Mouse (Mus musculus): ENCODE data around the gene Parp12. TPM values are rescaled to one million over a fixed set of nuclear protein-coding genes. Genes with fewer than 3 reads are reported as not detected.

The Parp12 gene
- polyA plus RNA-seq, 1 experiment: 10.7 TPM

- peak; percentile 35 for TF ChIP-seq CTCF (IDR thresholded peaks at IDR 0.05; ENCODE audit: low read depth, low read length)
- no peak for TF ChIP-seq EP300 (IDR thresholded peaks at IDR 0.05; ENCODE audit: insufficient read depth, low read depth, low read length)
These were observed 11.3 kb downstream of the Parp12 start for GRCm38 (mm10) chr6:39106812-39107211.

GRCm38 (mm10) chr6:39104631-39105030 lies 13.5 kb downstream of the Parp12 start:
- Histone ChIP-seq H3K4me1 (ENCODE audit: control insufficient read depth, insufficient read depth, low read length) (no peaks in the 10 kb centered on the region), H3K9ac (ENCODE audit: low read depth, poor library complexity, severe bottlenecking) (no peak overlapping the region), H3K27me3 (ENCODE audit: control insufficient read depth, insufficient read depth, low read length, poor library complexity, severe bottlenecking) (no peaks in the 10 kb centered on the region), H3K9me3 (replicated peaks; ENCODE audit: control insufficient read depth, insufficient read depth, low read length, poor library complexity, severe bottlenecking) (no peaks in the 10 kb centered on the region), H3K4me3 (ENCODE audit: low read depth, low read length) (no peak overlapping the region), H3K27ac (ENCODE audit: insufficient read depth, low read length) (no peak overlapping the region), H3K36me3 (ENCODE audit: control insufficient read depth, insufficient read depth, low read length, poor library complexity, severe bottlenecking) (no peaks in the 10 kb centered on the region)
- TF ChIP-seq EP300 (IDR thresholded peaks at IDR 0.05; ENCODE audit: insufficient read depth, low read depth, low read length) (no peak), CTCF (IDR thresholded peaks at IDR 0.05; ENCODE audit: low read depth, low read length) (no peak), POLR2A (IDR thresholded peaks at IDR 0.05; ENCODE audit: insufficient read depth, low read length) (no peak)

More at GRCm38 (mm10) chr6:39106812-39107211, 11.3 kb downstream of the Parp12 start:
- H3K27ac ChIP-seq (ENCODE audit: insufficient read depth, low read length): no peak overlapping the region
- no peaks in the 10 kb centered on the region for H3K9me3 ChIP-seq (replicated peaks; ENCODE audit: control insufficient read depth, insufficient read depth, low read length, poor library complexity, severe bottlenecking)
- no peaks in the 10 kb centered on the region for H3K4me1 ChIP-seq (ENCODE audit: control insufficient read depth, insufficient read depth, low read length)
- H3K4me3 ChIP-seq (ENCODE audit: low read depth, low read length): no peak overlapping the region
- no peaks in the 10 kb centered on the region for H3K27me3 ChIP-seq (ENCODE audit: control insufficient read depth, insufficient read depth, low read length, poor library complexity, severe bottlenecking)
- no peak overlapping the region for H3K9ac ChIP-seq (ENCODE audit: low read depth, poor library complexity, severe bottlenecking)
- no peaks in the 10 kb centered on the region for H3K36me3 ChIP-seq (ENCODE audit: control insufficient read depth, insufficient read depth, low read length, poor library complexity, severe bottlenecking)

GRCm38 (mm10) chr6:39076498-39076897 lies 41.7 kb downstream of the Parp12 start:
- Histone ChIP-seq H3K9me3 (replicated peaks; ENCODE audit: control insufficient read depth, insufficient read depth, low read length, poor library complexity, severe bottlenecking) (no peaks in the 10 kb centered on the region), H3K4me1 (ENCODE audit: control insufficient read depth, insufficient read depth, low read length) (no peaks in the 10 kb centered on the region), H3K9ac (ENCODE audit: low read depth, poor library complexity, severe bottlenecking) (no peak overlapping the region), H3K36me3 (ENCODE audit: control insufficient read depth, insufficient read depth, low read length, poor library complexity, severe bottlenecking) (no peaks in the 10 kb centered on the region), H3K27ac (ENCODE audit: insufficient read depth, low read length) (no peak overlapping the region), H3K27me3 (ENCODE audit: control insufficient read depth, insufficient read depth, low read length, poor library complexity, severe bottlenecking) (no peaks in the 10 kb centered on the region), H3K4me3 (ENCODE audit: low read depth, low read length) (no peak overlapping the region)
- TF ChIP-seq CTCF (IDR thresholded peaks at IDR 0.05; ENCODE audit: low read depth, low read length) (no peak), EP300 (IDR thresholded peaks at IDR 0.05; ENCODE audit: insufficient read depth, low read depth, low read length) (no peak), POLR2A (IDR thresholded peaks at IDR 0.05; ENCODE audit: insufficient read depth, low read length) (no peak)

- Histone ChIP-seq H3K27ac (ENCODE audit: insufficient read depth, low read length) (no peak overlapping the region), H3K4me1 (ENCODE audit: control insufficient read depth, insufficient read depth, low read length) (no peaks in the 10 kb centered on the region), H3K27me3 (ENCODE audit: control insufficient read depth, insufficient read depth, low read length, poor library complexity, severe bottlenecking) (no peaks in the 10 kb centered on the region), H3K9me3 (replicated peaks; ENCODE audit: control insufficient read depth, insufficient read depth, low read length, poor library complexity, severe bottlenecking) (no peaks in the 10 kb centered on the region), H3K4me3 (ENCODE audit: low read depth, low read length) (no peak overlapping the region), H3K36me3 (ENCODE audit: control insufficient read depth, insufficient read depth, low read length, poor library complexity, severe bottlenecking) (no peaks in the 10 kb centered on the region), H3K9ac (ENCODE audit: low read depth, poor library complexity, severe bottlenecking) (no peak overlapping the region)
- no peak for TF ChIP-seq POLR2A (IDR thresholded peaks at IDR 0.05; ENCODE audit: insufficient read depth, low read length)
- TF ChIP-seq EP300 (IDR thresholded peaks at IDR 0.05; ENCODE audit: insufficient read depth, low read depth, low read length): no peak
- no peak for TF ChIP-seq CTCF (IDR thresholded peaks at IDR 0.05; ENCODE audit: low read depth, low read length)
These were observed 44.0 kb downstream of the Parp12 start for GRCm38 (mm10) chr6:39074186-39074585.

GRCm38 (mm10) chr6:39072664-39073063 lies 45.5 kb downstream of the Parp12 start:
- no peaks in the 10 kb centered on the region for H3K27me3 ChIP-seq (ENCODE audit: control insufficient read depth, insufficient read depth, low read length, poor library complexity, severe bottlenecking)
- H3K4me3 ChIP-seq (ENCODE audit: low read depth, low read length): no peak overlapping the region
- H3K9ac ChIP-seq (ENCODE audit: low read depth, poor library complexity, severe bottlenecking): no peak overlapping the region
- TF ChIP-seq POLR2A (IDR thresholded peaks at IDR 0.05; ENCODE audit: insufficient read depth, low read length) (no peak), EP300 (IDR thresholded peaks at IDR 0.05; ENCODE audit: insufficient read depth, low read depth, low read length) (no peak), CTCF (IDR thresholded peaks at IDR 0.05; ENCODE audit: low read depth, low read length) (no peak)
- no peaks in the 10 kb centered on the region for H3K9me3 ChIP-seq (replicated peaks; ENCODE audit: control insufficient read depth, insufficient read depth, low read length, poor library complexity, severe bottlenecking)
- H3K27ac ChIP-seq (ENCODE audit: insufficient read depth, low read length): no peak overlapping the region
- no peaks in the 10 kb centered on the region for H3K4me1 ChIP-seq (ENCODE audit: control insufficient read depth, insufficient read depth, low read length)
- no peaks in the 10 kb centered on the region for H3K36me3 ChIP-seq (ENCODE audit: control insufficient read depth, insufficient read depth, low read length, poor library complexity, severe bottlenecking)

GRCm38 (mm10) chr6:39066935-39067578 lies 51.1 kb downstream of the Parp12 start:
- no peaks in the 10 kb centered on the region for H3K9me3 ChIP-seq (replicated peaks; ENCODE audit: control insufficient read depth, insufficient read depth, low read length, poor library complexity, severe bottlenecking)
- H3K36me3 ChIP-seq (ENCODE audit: control insufficient read depth, insufficient read depth, low read length, poor library complexity, severe bottlenecking): no peaks in the 10 kb centered on the region
- no peak overlapping the region for H3K4me3 ChIP-seq (ENCODE audit: low read depth, low read length)
- TF ChIP-seq CTCF (IDR thresholded peaks at IDR 0.05; ENCODE audit: low read depth, low read length): peak; percentile 88
- TF ChIP-seq POLR2A (IDR thresholded peaks at IDR 0.05; ENCODE audit: insufficient read depth, low read length): no peak
- no peak for TF ChIP-seq EP300 (IDR thresholded peaks at IDR 0.05; ENCODE audit: insufficient read depth, low read depth, low read length)
- H3K27me3 ChIP-seq (ENCODE audit: control insufficient read depth, insufficient read depth, low read length, poor library complexity, severe bottlenecking): no peaks in the 10 kb centered on the region
- no peak overlapping the region for H3K27ac ChIP-seq (ENCODE audit: insufficient read depth, low read length)
- H3K4me1 ChIP-seq (ENCODE audit: control insufficient read depth, insufficient read depth, low read length): no peaks in the 10 kb centered on the region
- H3K9ac ChIP-seq (ENCODE audit: low read depth, poor library complexity, severe bottlenecking): no peak overlapping the region

All from ES-Bruce4 (cell line).